Mouse (Mus musculus) CH12.LX (cell line): ENCODE results near the gene Wbp2. TPM values are rescaled to one million over a fixed set of nuclear protein-coding genes. Genes with fewer than 3 reads are reported as not detected.

Source experiments
- DNase-seq: peaks from one replicate; pipeline ENCODE4 v3.0.0-alpha.2; 2013; ENCODE audit errors: extremely low read depth
- H3K27ac ChIP-seq: 2 replicates; pipeline ENCODE4 v1.5.1; 2012; ENCODE audit warnings: low read depth, mild to moderate bottlenecking, control low read depth, moderate library complexity; ENCODE audit not compliant: insufficient read depth
- H3K27me3 ChIP-seq: replicated peaks from 2 replicates; pipeline ENCODE3; 2012; ENCODE audit warnings: inconsistent platforms
- H3K36me3 ChIP-seq, 2 experiments: replicated peaks in 1 of 2; 2 replicates each; pipeline versions ENCODE3 to v1.6.1; 2012; ENCODE audit warnings: inconsistent platforms in 1 of 2, low read length in 1 of 2, mild to moderate bottlenecking in 1 of 2, mixed read lengths in 1 of 2, moderate library complexity in 1 of 2; ENCODE audit not compliant: control insufficient read depth in 1 of 2, insufficient read depth in 1 of 2
- H3K4me1 ChIP-seq, 2 experiments: 2 replicates each; pipeline ENCODE4 v1.6.1; 2012; ENCODE audit warnings: inconsistent platforms in 1 of 2, moderate library complexity in 1 of 2; ENCODE audit not compliant: insufficient read depth in 2 of 2, control insufficient read depth in 1 of 2
- H3K4me2 ChIP-seq: 2 replicates; pipeline ENCODE4 v1.6.1; 2012; ENCODE audit warnings: low read depth, mild to moderate bottlenecking, control low read depth; ENCODE audit not compliant: poor library complexity, insufficient read depth, severe bottlenecking
- H3K4me3 ChIP-seq, 3 experiments: fragments of 150-350 bp in 1 of 3; sonication (generic) in 1 of 3; replicated peaks in 1 of 3; 2 replicates each; pipeline versions ENCODE3 to v1.5.1; 2011 to 2012; ENCODE audit warnings: low read depth in 2 of 3, low read length in 2 of 3, mild to moderate bottlenecking in 2 of 3, moderate library complexity in 2 of 3, control low read depth in 1 of 3, improper control_type of control experiment in 1 of 3, inconsistent platforms in 1 of 3, mixed read lengths in 1 of 3; ENCODE audit not compliant: poor library complexity in 1 of 3
- H3K79me2 ChIP-seq: replicated peaks from 2 replicates; pipeline ENCODE4 v1.6.1; 2012; ENCODE audit warnings: mild to moderate bottlenecking, moderate library complexity; ENCODE audit not compliant: control insufficient read depth, poor library complexity, insufficient read depth, severe bottlenecking; ENCODE audit errors: extremely low read depth
- H3K9ac ChIP-seq: 2 replicates; pipeline ENCODE4 v1.6.1; 2012; ENCODE audit warnings: low read depth, mild to moderate bottlenecking, control low read depth, moderate library complexity; ENCODE audit not compliant: insufficient read depth
- H3K9me3 ChIP-seq: replicated peaks from 2 replicates; pipeline ENCODE3; 2012; ENCODE audit warnings: low read length, inconsistent platforms, mixed read lengths
- BHLHE40 ChIP-seq: IDR thresholded peaks from 2 replicates; pipeline ENCODE4 v1.6.1; 2011; ENCODE audit warnings: mild to moderate bottlenecking, low read depth, low read length, improper control_type of control experiment
- CHD1 ChIP-seq: IDR thresholded peaks from 2 replicates; pipeline ENCODE4 v1.6.1; 2012; ENCODE audit warnings: low read depth, low read length, improper control_type of control experiment, inconsistent platforms
- CHD2 ChIP-seq: IDR thresholded peaks from 2 replicates; pipeline ENCODE4 v1.6.1; 2011; ENCODE audit warnings: low read length, improper control_type of control experiment
- CTCF ChIP-seq, 2 experiments: IDR thresholded peaks in 1 of 2; conservative IDR thresholded peaks in 1 of 2; 2 replicates each; pipeline ENCODE4 v1.5.1; 2011 to 2012; ENCODE audit warnings: low read depth in 2 of 2, low read length in 2 of 2, improper control_type of control experiment in 1 of 2, inconsistent platforms in 1 of 2, mild to moderate bottlenecking in 1 of 2, moderate library complexity in 1 of 2
- E2F4 ChIP-seq: IDR thresholded peaks from 2 replicates; pipeline ENCODE4 v1.6.1; 2011; ENCODE audit warnings: low read depth, low read length, improper control_type of control experiment; ENCODE audit not compliant: insufficient replicate concordance
- ELF1 ChIP-seq: IDR thresholded peaks from 2 replicates; pipeline ENCODE4 v1.6.1; 2014; ENCODE audit warnings: low read depth, mild to moderate bottlenecking, inconsistent platforms, low read length, improper control_type of control experiment
- EP300 ChIP-seq: IDR thresholded peaks from 2 replicates; pipeline ENCODE4 v1.6.1; 2011; ENCODE audit warnings: low read length, improper control_type of control experiment
- ETS1 ChIP-seq: conservative IDR thresholded peaks from 2 replicates; pipeline ENCODE4 v1.6.1; 2012; ENCODE audit warnings: low read depth, mild to moderate bottlenecking, inconsistent platforms, low read length, improper control_type of control experiment, moderate library complexity
- GABPA ChIP-seq: IDR thresholded peaks from 2 replicates; pipeline ENCODE4 v1.6.1; 2012; ENCODE audit warnings: low read depth, low read length, improper control_type of control experiment, inconsistent platforms; ENCODE audit not compliant: insufficient replicate concordance
- HCFC1 ChIP-seq: IDR thresholded peaks from 2 replicates; pipeline ENCODE4 v1.6.1; 2012; ENCODE audit warnings: low read depth, mild to moderate bottlenecking, inconsistent platforms, low read length, improper control_type of control experiment
- IRF4 ChIP-seq: IDR thresholded peaks from 2 replicates; pipeline ENCODE4 v1.6.1; 2014; ENCODE audit warnings: low read depth, mild to moderate bottlenecking, inconsistent platforms, low read length, improper control_type of control experiment
- JUN ChIP-seq: IDR thresholded peaks from 2 replicates; pipeline ENCODE4 v1.6.1; 2011; ENCODE audit warnings: low read depth, mild to moderate bottlenecking, low read length, improper control_type of control experiment, moderate library complexity; ENCODE audit not compliant: insufficient read depth
- JUND ChIP-seq: conservative IDR thresholded peaks from 2 replicates; pipeline ENCODE4 v1.6.1; 2011; ENCODE audit warnings: low read depth, low read length, improper control_type of control experiment
- KAT2A ChIP-seq: IDR thresholded peaks from 2 replicates; pipeline ENCODE4 v1.6.1; 2012; ENCODE audit warnings: low read length, improper control_type of control experiment, inconsistent platforms; ENCODE audit not compliant: insufficient replicate concordance
- MAFK ChIP-seq: IDR thresholded peaks from 2 replicates; pipeline ENCODE4 v1.6.1; 2011; ENCODE audit warnings: low read length, improper control_type of control experiment; ENCODE audit not compliant: insufficient replicate concordance
- MAX ChIP-seq: IDR thresholded peaks from 2 replicates; pipeline ENCODE4 v1.6.1; 2011; ENCODE audit warnings: low read length, improper control_type of control experiment
- MAZ ChIP-seq: IDR thresholded peaks from 2 replicates; pipeline ENCODE4 v1.6.1; 2012; ENCODE audit warnings: low read depth, mild to moderate bottlenecking, inconsistent platforms, low read length, improper control_type of control experiment, moderate library complexity
- MEF2A ChIP-seq: IDR thresholded peaks from 2 replicates; pipeline ENCODE4 v1.6.1; 2014; ENCODE audit warnings: low read depth, mild to moderate bottlenecking, inconsistent platforms, low read length, improper control_type of control experiment, borderline replicate concordance
- MXI1 ChIP-seq: IDR thresholded peaks from 2 replicates; pipeline ENCODE4 v1.6.1; 2011; ENCODE audit warnings: mild to moderate bottlenecking, low read depth, low read length, improper control_type of control experiment
- MYC ChIP-seq: IDR thresholded peaks from 2 replicates; pipeline ENCODE4 v1.6.1; 2011; ENCODE audit warnings: low read depth, mild to moderate bottlenecking, improper control_type of control experiment, low read length
- NELFE ChIP-seq: IDR thresholded peaks from 2 replicates; pipeline ENCODE4 v1.6.1; 2011; ENCODE audit warnings: low read depth, low read length, improper control_type of control experiment
- NRF1 ChIP-seq: IDR thresholded peaks from 2 replicates; pipeline ENCODE4 v1.6.1; 2014; ENCODE audit warnings: low read depth, mild to moderate bottlenecking, inconsistent platforms, low read length, improper control_type of control experiment, moderate library complexity
- PAX5 ChIP-seq: IDR thresholded peaks from 2 replicates; pipeline ENCODE4 v1.6.1; 2012; ENCODE audit warnings: low read length, inconsistent platforms, mixed read lengths
- POLR2A ChIP-seq: IDR thresholded peaks from 2 replicates; pipeline ENCODE4 v1.6.1; 2011; ENCODE audit warnings: low read depth, mild to moderate bottlenecking, improper control_type of control experiment, low read length
- POLR2AphosphoS2 ChIP-seq: IDR thresholded peaks from 2 replicates; pipeline ENCODE4 v1.6.1; 2011; ENCODE audit warnings: low read depth, low read length, improper control_type of control experiment
- RAD21 ChIP-seq: IDR thresholded peaks from 2 replicates; pipeline ENCODE4 v1.6.1; 2011; ENCODE audit warnings: low read depth, mild to moderate bottlenecking, low read length, improper control_type of control experiment, moderate library complexity
- RCOR1 ChIP-seq: conservative IDR thresholded peaks from 2 replicates; pipeline ENCODE4 v1.6.1; 2012; ENCODE audit warnings: low read depth, mild to moderate bottlenecking, inconsistent platforms, low read length, improper control_type of control experiment
- SIN3A ChIP-seq: IDR thresholded peaks from 2 replicates; pipeline ENCODE4 v1.6.1; 2012; ENCODE audit warnings: low read length, improper control_type of control experiment, inconsistent platforms
- SMC3 ChIP-seq: IDR thresholded peaks from 2 replicates; pipeline ENCODE4 v1.6.1; 2011; ENCODE audit warnings: low read depth, low read length, improper control_type of control experiment
- TBP ChIP-seq: conservative IDR thresholded peaks from 2 replicates; pipeline ENCODE4 v1.6.1; 2011; ENCODE audit warnings: low read depth, low read length, improper control_type of control experiment
- TCF12 ChIP-seq: IDR thresholded peaks from 2 replicates; pipeline ENCODE4 v1.6.1; 2014; ENCODE audit warnings: low read depth, mild to moderate bottlenecking, inconsistent platforms, low read length, improper control_type of control experiment
- USF1 ChIP-seq: IDR thresholded peaks from 2 replicates; pipeline ENCODE4 v1.6.1; 2014; ENCODE audit warnings: low read depth, mild to moderate bottlenecking, inconsistent platforms, low read length, improper control_type of control experiment
- USF2 ChIP-seq: conservative IDR thresholded peaks from 2 replicates; pipeline ENCODE4 v1.6.1; 2011; ENCODE audit warnings: low read depth, low read length, improper control_type of control experiment
- ZC3H11A ChIP-seq: IDR thresholded peaks from 2 replicates; pipeline ENCODE4 v1.6.1; 2012; ENCODE audit warnings: low read depth, mild to moderate bottlenecking, inconsistent platforms, low read length, improper control_type of control experiment
- ZKSCAN1 ChIP-seq: IDR thresholded peaks from 2 replicates; pipeline ENCODE4 v1.6.1; 2012; ENCODE audit warnings: low read depth, inconsistent platforms, low read length, improper control_type of control experiment, borderline replicate concordance
- ZMIZ1 ChIP-seq: IDR thresholded peaks from 2 replicates; pipeline ENCODE4 v1.6.1; 2012; ENCODE audit warnings: low read depth, mild to moderate bottlenecking, inconsistent platforms, low read length, improper control_type of control experiment
- ZNF384 ChIP-seq: IDR thresholded peaks from 2 replicates; pipeline ENCODE4 v1.6.1; 2012; ENCODE audit warnings: low read depth, low read length, improper control_type of control experiment, inconsistent platforms
- dilution Hi-C: fragments of 300-500 bp; cut with MboI; formaldehyde crosslinking; loops from 2 replicates; pipeline ENCODE4 v1.14.3; 2020; ENCODE audit warnings: low sequenced_read_pairs; ENCODE audit not compliant: extremely low pct_unique_long_range_greater_than_20kb, extremely low pct_ligation_motif_present
- in situ Hi-C: fragments of 300-500 bp; cut with MboI; formaldehyde crosslinking; loops from 3 replicates; pipeline ENCODE4 v1.14.3; 2019; ENCODE audit warnings: low sequenced_read_pairs, low pct_ligation_motif_present, low pct_unique_long_range_greater_than_20kb, mixed read lengths
- polyA plus RNA-seq: library from polyadenylated mRNA; unstranded; fragments of >175 nt; gene quantifications from 2 replicates; pipeline ENCODE4 v1.2.1, GENCODE M21; 2012; ENCODE audit warnings: low read depth; ENCODE audit not compliant: insufficient read length
- total RNA-seq, 2 experiments: library from RNA; depleted of rRNA; stranded (reverse); fragments of 300-350 nt in 1 of 2; fragments of >200 nt in 1 of 2; gene quantifications; 2 replicates each; pipeline ENCODE4 v1.2.3; 2012 to 2014

Gene Wbp2
- total and polyA plus RNA-seq, 3 experiments = 15.2 to 97.1 (median 30.7) TPM

DNA sequence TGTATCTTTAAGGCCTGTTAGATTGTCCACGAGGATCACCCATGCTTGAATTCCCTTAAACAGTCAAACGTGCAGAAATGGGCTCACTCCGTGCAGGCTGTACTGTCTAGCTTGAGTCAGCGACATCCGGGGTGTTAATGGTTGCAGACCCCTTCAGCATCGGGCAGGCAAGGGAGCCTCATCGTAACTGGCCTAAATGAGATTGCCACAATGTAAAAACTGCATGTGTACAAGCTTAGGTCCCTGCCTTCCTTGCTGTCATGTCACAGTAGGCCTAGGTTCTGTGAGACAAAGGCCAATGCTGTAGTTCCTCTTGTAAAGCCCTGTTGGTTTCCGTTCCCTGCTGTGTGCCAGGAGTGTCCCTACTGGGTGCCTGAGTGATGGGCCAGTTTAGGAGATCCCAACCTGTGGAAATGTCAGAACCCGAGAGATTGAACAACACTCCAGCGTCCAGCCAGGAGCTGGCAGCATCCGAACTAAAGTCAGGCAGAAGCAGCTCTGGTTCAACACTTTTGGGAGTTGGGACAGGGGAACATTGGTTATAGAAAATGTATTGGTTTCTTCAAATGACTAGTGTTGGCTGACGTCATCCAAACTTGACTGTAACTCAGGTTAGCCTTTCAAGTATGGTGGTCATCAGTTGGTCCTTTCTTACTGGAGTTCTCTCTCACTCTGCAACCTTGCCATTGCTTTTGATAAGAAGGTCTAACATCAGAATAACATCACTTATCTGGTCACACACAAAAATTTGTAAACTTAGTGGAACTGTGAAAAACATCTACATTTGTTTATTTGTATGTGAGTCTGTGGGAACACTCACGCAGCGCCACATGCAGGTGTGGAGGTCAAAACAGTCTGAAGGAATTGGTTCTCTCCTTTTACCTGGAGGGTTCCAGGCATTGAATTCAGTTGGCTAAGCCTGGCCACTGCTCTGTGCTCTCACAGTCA, 55.6 kb downstream of the Wbp2 start:
- Histone ChIP-seq H3K4me3 (peak overlapping the region; percentile 67 to 100 (median 74)), H3K4me2 (peak overlapping the region; percentile 70), H3K27ac (peak overlapping the region; percentile 88), H3K79me2 (peaks cover 54% of the 10 kb centered on the region), H3K36me3 (peaks cover 4 to 25% of the 10 kb centered on the region in 2 experiments), H3K4me1 (peaks cover 5 to 36% of the 10 kb centered on the region in 2 experiments; a peak in 3 of 4 replicates), H3K9ac (peak overlapping the region; percentile 94), H3K9me3 (no peaks in the 10 kb centered on the region), H3K27me3 (peaks cover 17% of the 10 kb centered on the region)
- in situ Hi-C loops (loop anchor here (5.0 kb wide), 1 partner anchor 36 kb away; no protein-coding TSS in a partner anchor), dilution Hi-C loops (no loop called here)
- peak; percentile 84 for DNase-seq
- TF ChIP-seq TCF12 (peak; percentile 16; the same call in 1 of the 2 replicates), SMC3 (no peak), USF1 (no peak), MEF2A (peak; percentile 55; the same call in 1 of the 2 replicates), MAFK (no peak), EP300 (peak; percentile 66; the same call in 1 of the 2 replicates), NRF1 (peak; percentile 38; the same call in 1 of the 2 replicates), MYC (no peak; the same call in 1 of the 2 replicates), SIN3A (peak; percentile 73), ETS1 (no peak; the same call in 1 of the 2 replicates), KAT2A (0 out of 2 replicates have a peak, but pooled peaks have one; percentile 29), E2F4 (no peak), CHD2 (no peak), IRF4 (peak; percentile 91), MAX (peak; percentile 81; the same call in 1 of the 2 replicates), USF2 (no peak), JUND (peak; percentile 98), ZMIZ1 (peak; percentile 69), JUN (peak; percentile 91), TBP (peak; percentile 68), RCOR1 (peak; percentile 64; the same call in 1 of the 2 replicates), BHLHE40 (peak; percentile 60), RAD21 (no peak), PAX5 (no peak), CTCF (conservative IDR thresholded peaks at IDR 0.05 in 1 of 2, IDR thresholded peaks at IDR 0.05 in 1 of 2; ENCODE audit: low read depth in 2 of 2, low read length in 2 of 2) (peak in 1 of 2 experiments; percentile 26; a peak in 2 of 4 replicates), GABPA (no peak), CHD1 (peak; percentile 90; the same call in 1 of the 2 replicates), ZNF384 (no peak), MXI1 (peak; percentile 63; the same call in 1 of the 2 replicates), POLR2A (no peak; the same call in 1 of the 2 replicates), POLR2AphosphoS2 (no peak), NELFE (0 out of 2 replicates have a peak, but pooled peaks have one; percentile 36), MAZ (no peak; the same call in 1 of the 2 replicates), ZC3H11A (no peak), ELF1 (0 out of 2 replicates have a peak, but pooled peaks have one; percentile 8), HCFC1 (peak; percentile 59), ZKSCAN1 (peak; percentile 93)
